Mouse (Mus musculus): Measurements from ENCODE around the gene Oprm1.

DNA sequence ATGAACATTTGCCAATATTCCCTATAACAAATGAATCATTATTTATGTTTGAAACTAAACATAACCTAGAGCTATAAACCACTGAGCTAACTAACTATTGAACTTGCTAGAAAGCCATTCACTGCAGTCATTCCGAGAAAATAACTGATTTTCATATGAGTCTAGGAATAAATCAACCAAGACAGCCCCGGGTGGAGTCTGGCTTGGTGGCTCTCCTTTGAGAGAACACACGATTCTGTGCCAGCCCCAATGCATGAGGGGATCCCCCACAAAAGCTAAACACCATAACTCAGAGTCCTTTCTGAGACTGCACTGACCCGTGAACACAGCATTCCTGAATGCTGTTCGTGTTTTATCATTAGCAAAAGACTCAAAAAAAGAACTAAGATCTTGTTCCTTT is 302.0 kb downstream of the Oprm1 start:
- TF ChIP-seq CTCF (IDR thresholded peaks at IDR 0.05; ENCODE audit: borderline replicate concordance, insufficient read depth, low read depth, low read length) (no peak), POLR2A (IDR thresholded peaks at IDR 0.05; ENCODE audit: borderline replicate concordance, insufficient read depth, low read length) (no peak)
